Mouse (Mus musculus) forebrain, postnatal 0 days (tissue): Measurements from ENCODE around the gene St3gal5. TPM values are rescaled to one million over a fixed set of nuclear protein-coding genes. Genes with fewer than 3 reads are reported as not detected.

ENCODE experiments used
- ATAC-seq: fragments of 200-750 bp; cut with Nextera tagmentation; 2 replicates; pipeline ENCODE4 v1.8.0; 2017; ENCODE audit warnings: mild to moderate bottlenecking, moderate library complexity
- DNase-seq: peaks from one replicate; pipeline ENCODE4 v3.0.0-alpha.2; 2015
- H3K27ac ChIP-seq: fragments of 300-500 bp; sonication (generic); 2 replicates; pipeline ENCODE4 v1.5.1; 2014; ENCODE audit warnings: low read depth, mild to moderate bottlenecking, antibody characterized with exemption, low read length, moderate library complexity, mixed read lengths
- H3K27me3 ChIP-seq: fragments of 300-500 bp; sonication (generic); 2 replicates; pipeline ENCODE4 v1.6.1; 2014; ENCODE audit warnings: mild to moderate bottlenecking, low read length, mixed read lengths; ENCODE audit not compliant: insufficient read depth
- H3K36me3 ChIP-seq: fragments of 300-500 bp; sonication (generic); 2 replicates; pipeline ENCODE4 v1.6.1; 2014; ENCODE audit warnings: mild to moderate bottlenecking, moderate library complexity; ENCODE audit not compliant: insufficient read depth
- H3K4me1 ChIP-seq: fragments of 300-500 bp; sonication (generic); 2 replicates; pipeline ENCODE4 v1.6.1; 2014; ENCODE audit warnings: antibody characterized with exemption; ENCODE audit not compliant: insufficient read depth
- H3K4me2 ChIP-seq: fragments of 300-500 bp; sonication (generic); 2 replicates; pipeline ENCODE4 v1.6.1; 2014; ENCODE audit warnings: low read depth, mild to moderate bottlenecking, moderate library complexity
- H3K4me3 ChIP-seq: fragments of 300-500 bp; sonication (generic); 2 replicates; pipeline ENCODE4 v1.5.1; 2014; ENCODE audit warnings: low read depth, low read length, mixed read lengths
- H3K9ac ChIP-seq: fragments of 300-500 bp; sonication (generic); 2 replicates; pipeline ENCODE4 v1.6.1; 2014; ENCODE audit warnings: mild to moderate bottlenecking
- H3K9me3 ChIP-seq: fragments of 300-500 bp; sonication (generic); 2 replicates; pipeline ENCODE4 v1.6.1; 2016; ENCODE audit warnings: low read length
- CTCF ChIP-seq: sonication (generic); IDR thresholded peaks from 2 replicates; pipeline ENCODE4 v1.5.1; 2016; ENCODE audit warnings: antibody characterized with exemption, control low read depth, low read depth
- WGBS: fragments of 180-500 bp; shearing (Covaris S2); extraction: QIAGEN DNeasy Blood & Tissue Kit; methylation state at CpG from one replicate; pipeline ENCODE4 v1.1.7; 2014; 5-methylcytosine and 5-hydroxymethylcytosine counted together
- polyA plus RNA-seq: library from polyadenylated mRNA; unstranded; fragments of >200 nt; fragmentation: Nextera tagmentation; extraction: Ambion mirVana; gene quantifications from 2 replicates; pipeline ENCODE4 v1.2.1, GENCODE M21; 2015
- total RNA-seq: library from RNA; depleted of rRNA; stranded (reverse); fragments of >200 nt; gene quantifications from 2 replicates; pipeline ENCODE4 v1.2.3, GENCODE M21; 2014

The St3gal5 gene
- total and polyA plus RNA-seq, 2 experiments from 2014 or later = 17.5 to 53.4 TPM

GRCm38 (mm10) chr6:72189061-72189863, 91.9 kb downstream of the St3gal5 start:
- Histone ChIP-seq H3K4me3 (peak overlapping the region; percentile 23), H3K9ac (peak overlapping the region; percentile 2; the same call in 1 of the 2 replicates), H3K9me3 (no peaks in the 10 kb centered on the region), H3K4me2 (peak overlapping the region; percentile 51), H3K4me1 (no peaks in the 10 kb centered on the region), H3K36me3 (no peaks in the 10 kb centered on the region), H3K27ac (no peak overlapping the region), H3K27me3 (no peaks in the 10 kb centered on the region)
- no peak for TF ChIP-seq CTCF
- DNase-seq (peak; percentile 31), ATAC-seq (peak; percentile 41; the same call in 1 of the 2 replicates)
- 7% methylated on average over 29 of the region's 29 CpGs for WGBS

GRCm38 (mm10) chr6:72190120-72190519, 92.7 kb downstream of the St3gal5 start:
- no peaks in the 10 kb centered on the region for H3K9me3 ChIP-seq
- WGBS = 48% methylated on average over 6 of the region's 6 CpGs
- no peaks in the 10 kb centered on the region for H3K4me1 ChIP-seq
- H3K9ac ChIP-seq = no peak overlapping the region
- no peak overlapping the region for H3K4me2 ChIP-seq
- no peak for TF ChIP-seq CTCF
- no peak for ATAC-seq
- DNase-seq = no peak
- H3K4me3 ChIP-seq = no peak overlapping the region
- no peaks in the 10 kb centered on the region for H3K27me3 ChIP-seq
- H3K27ac ChIP-seq = no peak overlapping the region
- no peaks in the 10 kb centered on the region for H3K36me3 ChIP-seq

DNA sequence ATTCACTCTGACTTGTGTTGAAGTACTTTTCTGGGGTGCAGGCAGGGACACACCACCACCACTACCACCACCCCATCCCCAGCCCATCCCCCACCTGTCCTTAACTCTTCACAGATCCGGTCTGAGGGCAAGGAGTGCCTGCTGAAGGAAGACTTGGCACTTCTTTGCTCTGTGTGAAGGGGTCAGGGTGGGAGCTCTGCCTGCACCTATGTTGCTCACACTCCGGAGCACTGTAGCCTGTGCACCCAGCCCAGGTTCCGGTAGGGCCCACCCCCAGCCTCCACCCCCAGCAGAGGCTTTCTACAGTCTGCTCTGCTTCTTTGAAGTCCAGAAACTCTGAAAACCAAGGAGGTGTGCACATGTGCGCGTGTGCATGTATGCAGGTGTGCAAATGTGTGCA, 93.2 kb downstream of the St3gal5 start:
- DNase-seq (no peak), ATAC-seq (no peak)
- no peaks in the 10 kb centered on the region for H3K27me3 ChIP-seq
- H3K27ac ChIP-seq = no peak overlapping the region
- H3K9ac ChIP-seq = no peak overlapping the region
- TF ChIP-seq CTCF = no peak
- no peaks in the 10 kb centered on the region for H3K36me3 ChIP-seq
- H3K4me3 ChIP-seq = no peak overlapping the region
- 73% methylated on average over 5 of the region's 5 CpGs for WGBS
- no peak overlapping the region for H3K4me2 ChIP-seq
- no peaks in the 10 kb centered on the region for H3K4me1 ChIP-seq
- H3K9me3 ChIP-seq = no peaks in the 10 kb centered on the region

DNA sequence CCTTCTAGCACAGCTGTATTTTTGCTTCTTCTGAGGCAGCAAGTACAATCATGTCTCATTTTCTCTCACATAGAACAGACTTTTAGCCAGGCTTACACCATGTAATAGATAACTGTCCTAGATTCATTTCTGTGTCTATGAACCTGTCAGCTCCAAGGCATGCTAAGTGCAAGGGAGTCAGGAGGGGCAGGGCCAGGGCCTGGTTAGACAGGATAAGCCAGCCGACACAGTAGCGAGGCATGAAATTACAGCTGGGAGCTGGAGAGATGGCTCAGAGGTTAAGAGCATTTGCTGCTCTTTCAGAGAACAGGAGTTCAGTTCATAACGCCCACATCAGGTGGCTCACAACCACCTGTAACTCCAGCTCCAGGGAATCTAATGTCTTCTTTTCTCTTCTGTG, 99.3 kb downstream of the St3gal5 start:
- H3K9ac ChIP-seq = no peak overlapping the region
- no peaks in the 10 kb centered on the region for H3K27me3 ChIP-seq
- H3K27ac ChIP-seq = no peak overlapping the region
- no peak overlapping the region for H3K4me3 ChIP-seq
- H3K4me2 ChIP-seq = no peak overlapping the region
- H3K4me1 ChIP-seq = no peaks in the 10 kb centered on the region
- DNase-seq (no peak), ATAC-seq (no peak)
- no peak for TF ChIP-seq CTCF
- no peaks in the 10 kb centered on the region for H3K36me3 ChIP-seq
- H3K9me3 ChIP-seq = no peaks in the 10 kb centered on the region
- 88% methylated on average over 3 of the region's 3 CpGs for WGBS

DNA sequence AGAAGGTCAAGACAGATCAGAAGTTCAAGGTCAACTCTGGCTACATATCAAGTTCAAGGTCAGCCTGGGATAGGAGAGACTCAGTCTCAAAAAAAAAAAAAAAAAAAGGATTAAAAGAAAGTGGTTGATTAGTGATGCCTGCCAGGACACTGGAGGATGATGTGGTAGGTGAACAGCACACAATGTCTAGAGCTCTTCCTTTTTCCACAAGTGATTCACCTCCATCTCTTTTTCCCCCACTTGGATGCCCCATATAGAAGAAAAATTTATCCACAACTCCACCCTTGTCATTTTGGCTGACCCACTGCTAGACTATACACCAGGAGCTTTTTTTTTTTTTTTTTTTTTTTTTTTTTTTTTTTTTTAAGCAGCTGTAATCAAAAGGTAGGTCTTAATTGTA, 100.1 kb downstream of the St3gal5 start:
- no peak overlapping the region for H3K4me2 ChIP-seq
- H3K4me1 ChIP-seq = no peaks in the 10 kb centered on the region
- no peaks in the 10 kb centered on the region for H3K9me3 ChIP-seq
- H3K9ac ChIP-seq = no peak overlapping the region
- no peaks in the 10 kb centered on the region for H3K27me3 ChIP-seq
- no peaks in the 10 kb centered on the region for H3K36me3 ChIP-seq
- no peak for TF ChIP-seq CTCF
- no peak overlapping the region for H3K4me3 ChIP-seq
- no peak overlapping the region for H3K27ac ChIP-seq
- DNase-seq = no peak
- no peak for ATAC-seq

DNA sequence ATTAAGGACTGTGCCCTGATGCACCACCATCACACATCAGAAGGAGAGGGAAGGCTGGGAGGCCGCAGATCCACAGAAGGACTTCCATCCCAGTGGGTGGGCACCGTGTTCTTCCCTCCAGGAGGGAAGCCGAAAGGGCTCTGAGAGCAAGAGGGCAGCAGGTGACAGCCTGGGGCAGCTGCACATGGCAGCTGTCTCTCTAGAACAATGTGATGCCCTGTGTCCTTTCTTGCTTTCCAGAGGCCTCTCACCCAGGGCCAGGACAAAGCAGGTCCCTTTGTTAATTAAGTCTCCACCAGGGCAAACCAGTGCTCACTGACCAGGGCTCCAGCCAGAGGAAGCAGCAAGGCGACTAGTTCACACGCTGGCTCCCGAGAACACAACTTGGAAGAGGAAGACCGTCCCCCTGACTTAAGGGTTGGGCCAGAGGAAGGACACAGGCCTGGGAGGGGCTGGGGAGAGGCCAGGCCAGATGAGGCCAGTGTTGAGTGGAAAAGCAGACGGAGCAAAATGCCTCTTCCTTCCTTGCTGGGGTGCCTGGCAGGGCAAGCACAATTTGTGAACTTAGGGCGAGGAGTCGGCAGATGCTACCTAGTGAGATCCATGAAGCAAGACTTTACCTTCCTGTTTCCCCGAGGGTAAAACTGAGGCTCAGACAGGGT, 103.3 kb downstream of the St3gal5 start:
- Histone ChIP-seq H3K27ac (no peak overlapping the region), H3K4me3 (no peak overlapping the region), H3K4me1 (no peaks in the 10 kb centered on the region), H3K27me3 (no peaks in the 10 kb centered on the region), H3K9me3 (no peaks in the 10 kb centered on the region), H3K4me2 (no peak overlapping the region), H3K9ac (no peak overlapping the region), H3K36me3 (no peaks in the 10 kb centered on the region)
- TF ChIP-seq CTCF = no peak
- 61% methylated on average over 11 of the region's 11 CpGs for WGBS
- ATAC-seq (no peak), DNase-seq (no peak)

DNA sequence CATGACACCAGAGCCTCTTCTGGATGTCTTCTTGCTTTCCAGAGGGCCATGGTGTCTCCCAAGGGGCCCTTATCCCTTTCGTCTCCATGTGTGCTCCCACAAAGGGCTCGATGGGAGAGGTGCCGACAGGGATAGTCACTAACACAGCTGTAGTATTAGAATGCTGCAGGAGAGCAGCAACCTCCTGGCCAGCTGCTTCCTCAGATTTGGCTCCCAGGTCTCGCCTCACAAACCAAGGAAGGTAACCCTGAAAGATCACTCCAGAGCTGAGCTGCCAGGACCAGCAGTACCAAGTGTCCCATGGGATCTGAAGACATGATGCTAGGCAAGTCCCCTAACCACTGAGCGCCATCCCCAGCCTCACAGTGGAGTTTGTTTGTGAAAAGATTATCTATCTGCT, 105.3 kb downstream of the St3gal5 start:
- Histone ChIP-seq H3K27ac (no peak overlapping the region), H3K27me3 (no peaks in the 10 kb centered on the region), H3K9ac (no peak overlapping the region), H3K4me3 (no peak overlapping the region), H3K4me2 (no peak overlapping the region), H3K9me3 (no peaks in the 10 kb centered on the region), H3K4me1 (no peaks in the 10 kb centered on the region), H3K36me3 (no peaks in the 10 kb centered on the region)
- ATAC-seq = no peak
- DNase-seq = no peak
- no peak for TF ChIP-seq CTCF
- WGBS = 85% methylated on average over 5 of the region's 5 CpGs
